Mouse (Mus musculus) layer of hippocampus, adult 9-11 months (tissue): ENCODE measurements at regions not wholly inside any gene's neighbourhood (a gene's known extent, or its start where the extent isn't known, plus 50 kb on each side); places are given as distances from the start of the nearest gene placed in this dataset.

Experiments
- DNase-seq: peaks from one replicate; pipeline ENCODE4 v3.0.0; 2022

- DNase-seq = no peak
These were observed 57.8 kb upstream of the Chchd3 start for GRCm38 (mm10) chr6:33117877-33118276.

GRCm38 (mm10) chr6:33120581-33120980 is 60.5 kb upstream of the Chchd3 start:
- DNase-seq = no peak

- peak; percentile 12 for DNase-seq
These were observed 66.5 kb upstream of the Chchd3 start for GRCm38 (mm10) chr6:33126574-33126973.

- DNase-seq = no peak
These were observed 76.8 kb upstream of the Chchd3 start for GRCm38 (mm10) chr6:33136906-33137305.

GRCm38 (mm10) chr6:33137823-33138222 is 77.8 kb upstream of the Chchd3 start:
- DNase-seq = no peak

GRCm38 (mm10) chr6:33166479-33166878 is 82.4 kb upstream of the Exoc4 start:
- DNase-seq = no peak

- DNase-seq = no peak
These were observed 75.3 kb upstream of the Exoc4 start for GRCm38 (mm10) chr6:33173606-33174005.

DNA sequence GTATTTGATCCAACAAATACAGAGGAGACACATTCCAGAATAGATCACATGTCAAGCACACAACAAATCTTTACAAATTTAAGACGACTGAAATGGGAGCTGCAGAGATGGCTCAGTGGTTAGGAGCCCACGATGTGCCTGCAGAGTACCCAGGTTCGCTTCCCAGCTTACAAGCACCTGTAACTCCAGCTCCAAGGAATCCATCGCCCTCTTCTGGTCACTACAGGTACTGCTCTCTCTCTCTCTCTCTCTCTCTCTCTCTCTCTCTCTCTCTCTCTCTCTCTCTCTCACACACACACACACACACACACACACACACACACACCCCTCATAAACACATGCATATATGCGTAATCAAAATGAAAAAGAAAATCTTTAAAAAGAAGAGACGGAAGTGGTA is 74.3 kb upstream of the Exoc4 start:
- DNase-seq = no peak

GRCm38 (mm10) chr6:33189521-33190246 is 59.2 kb upstream of the Exoc4 start:
- DNase-seq = no peak

- DNase-seq = no peak
These were observed 55.1 kb upstream of the Exoc4 start for GRCm38 (mm10) chr6:33193823-33194222.
